Mouse (Mus musculus): Measurements from ENCODE around the gene Olfr680-ps1. TPM values are rescaled to one million over a fixed set of nuclear protein-coding genes. Genes with fewer than 3 reads are reported as not detected.
"Not testable (repeated sequence)": the region's sequence is repeated elsewhere in the genome, so short reads cannot be mapped to it uniquely, and the experiment has no call there.

Olfr680-ps1 gene
- polyA plus RNA-seq (2012; fragmentation: generic; extraction: Trizol) = not detected
- long read RNA-seq, experiment 1 = 0 reads
- long read RNA-seq, experiment 2 = 0 reads

- not testable (repeated sequence) for H3K27me3 ChIP-seq (ENCODE audit: control insufficient read depth, insufficient read depth, insufficient read length); H3K79me3 ChIP-seq (ENCODE audit: low read depth); H3K4me3 ChIP-seq (ENCODE audit: insufficient read depth, poor library complexity, severe bottlenecking); H3ac ChIP-seq (ENCODE audit: control insufficient read depth, insufficient read length, low read depth); H3K79me2 ChIP-seq (ENCODE audit: control insufficient read depth, insufficient read depth); H3K36me3 ChIP-seq (ENCODE audit: control insufficient read depth, insufficient read depth)
Observed at GRCm38 (mm10) chr7:105092717-105093116, at the start of gene Olfr680-ps1. Olfr680-ps1 (minus strand) TSS chr7:105092817.

GRCm38 (mm10) chr7:105141275-105141674, 48.7 kb upstream of the Olfr680-ps1 start:
- Histone ChIP-seq H3K36me3 (ENCODE audit: control insufficient read depth, insufficient read depth) (no peaks in the 10 kb centered on the region), H3ac (ENCODE audit: control insufficient read depth, insufficient read length, low read depth) (no peak overlapping the region), H3K27me3 (ENCODE audit: control insufficient read depth, insufficient read depth, insufficient read length) (no peaks in the 10 kb centered on the region), H3K79me2 (ENCODE audit: control insufficient read depth, insufficient read depth) (no peaks in the 10 kb centered on the region), H3K79me3 (ENCODE audit: low read depth) (no peaks in the 10 kb centered on the region), H3K4me3 (ENCODE audit: insufficient read depth, poor library complexity, severe bottlenecking) (no peak overlapping the region)
- TF ChIP-seq MAX (IDR thresholded peaks at IDR 0.05) (no peak), MYOD1 (IDR thresholded peaks at IDR 0.05; ENCODE audit: control insufficient read depth, insufficient read length, low read depth) (no peak), MYOG (IDR thresholded peaks at IDR 0.05; ENCODE audit: control insufficient read depth, extremely low read depth, insufficient read length) (no peak), USF1 (IDR thresholded peaks at IDR 0.05; ENCODE audit: low read depth) (no peak), CTCF (IDR thresholded peaks at IDR 0.05; ENCODE audit: control insufficient read depth, insufficient read depth, insufficient read length) (no peak), FOSL1 (IDR thresholded peaks at IDR 0.05; ENCODE audit: insufficient read depth, low read length, poor library complexity, severe bottlenecking) (no peak), CEBPB (IDR thresholded peaks at IDR 0.05; ENCODE audit: low read depth) (no peak)

- Histone ChIP-seq H3K79me3 (ENCODE audit: low read depth) (no peaks in the 10 kb centered on the region), H3ac (ENCODE audit: control insufficient read depth, insufficient read length, low read depth) (no peak within 1 kb of the TSS), H3K27me3 (ENCODE audit: control insufficient read depth, insufficient read depth, insufficient read length) (no peaks in the 10 kb centered on the region), H3K36me3 (ENCODE audit: control insufficient read depth, insufficient read depth) (no peaks in the 10 kb centered on the region), H3K4me3 (ENCODE audit: insufficient read depth, poor library complexity, severe bottlenecking) (no peak within 1 kb of the TSS), H3K79me2 (ENCODE audit: control insufficient read depth, insufficient read depth) (no peaks in the 10 kb centered on the region)
- TF ChIP-seq MYOD1 (IDR thresholded peaks at IDR 0.05; ENCODE audit: control insufficient read depth, insufficient read length, low read depth) (no peak), FOSL1 (IDR thresholded peaks at IDR 0.05; ENCODE audit: insufficient read depth, low read length, poor library complexity, severe bottlenecking) (no peak), CEBPB (IDR thresholded peaks at IDR 0.05; ENCODE audit: low read depth) (no peak), CTCF (IDR thresholded peaks at IDR 0.05; ENCODE audit: control insufficient read depth, insufficient read depth, insufficient read length) (no peak), USF1 (IDR thresholded peaks at IDR 0.05; ENCODE audit: low read depth) (no peak), MAX (IDR thresholded peaks at IDR 0.05) (no peak)
Observed at GRCm38 (mm10) chr7:105116536-105116935, 23.9 kb upstream of the Olfr680-ps1 start, which contains the start of gene Olfr681. Olfr681 (plus strand) TSS chr7:105116836.

- Histone ChIP-seq H3ac (ENCODE audit: control insufficient read depth, insufficient read length, low read depth) (no peak within 1 kb of the TSS), H3K36me3 (ENCODE audit: control insufficient read depth, insufficient read depth) (no peaks in the 10 kb centered on the region), H3K4me3 (ENCODE audit: insufficient read depth, poor library complexity, severe bottlenecking) (no peak within 1 kb of the TSS), H3K27me3 (ENCODE audit: control insufficient read depth, insufficient read depth, insufficient read length) (no peaks in the 10 kb centered on the region), H3K79me2 (ENCODE audit: control insufficient read depth, insufficient read depth) (no peaks in the 10 kb centered on the region), H3K79me3 (ENCODE audit: low read depth) (no peaks in the 10 kb centered on the region)
- no peak for TF ChIP-seq MYOG (IDR thresholded peaks at IDR 0.05; ENCODE audit: control insufficient read depth, extremely low read depth, insufficient read length)
- no peak for TF ChIP-seq MAX (IDR thresholded peaks at IDR 0.05)
- TF ChIP-seq USF1 (IDR thresholded peaks at IDR 0.05; ENCODE audit: low read depth) = no peak
- TF ChIP-seq CEBPB (IDR thresholded peaks at IDR 0.05; ENCODE audit: low read depth) = no peak
- no peak for TF ChIP-seq MYOD1 (IDR thresholded peaks at IDR 0.05; ENCODE audit: control insufficient read depth, insufficient read length, low read depth)
- no peak for TF ChIP-seq FOSL1 (IDR thresholded peaks at IDR 0.05; ENCODE audit: insufficient read depth, low read length, poor library complexity, severe bottlenecking)
- no peak for TF ChIP-seq CTCF (IDR thresholded peaks at IDR 0.05; ENCODE audit: control insufficient read depth, insufficient read depth, insufficient read length)
Observed at GRCm38 (mm10) chr7:105080905-105081304, 11.7 kb downstream of the Olfr680-ps1 start, which contains the start of gene Olfr679. Olfr679 (plus strand) TSS chr7:105081205.

GRCm38 (mm10) chr7:105064175-105064574, 28.4 kb downstream of the Olfr680-ps1 start, which contains the start of gene Olfr678:
Olfr678 (plus strand) TSS chr7:105064475.
- H3K79me2 ChIP-seq (ENCODE audit: control insufficient read depth, insufficient read depth) = no peaks in the 10 kb centered on the region
- H3K4me3 ChIP-seq (ENCODE audit: insufficient read depth, poor library complexity, severe bottlenecking) = no peak within 1 kb of the TSS
- H3ac ChIP-seq (ENCODE audit: control insufficient read depth, insufficient read length, low read depth) = no peak within 1 kb of the TSS
- H3K79me3 ChIP-seq (ENCODE audit: low read depth) = no peaks in the 10 kb centered on the region
- H3K36me3 ChIP-seq (ENCODE audit: control insufficient read depth, insufficient read depth) = no peaks in the 10 kb centered on the region
- TF ChIP-seq MYOG (IDR thresholded peaks at IDR 0.05; ENCODE audit: control insufficient read depth, extremely low read depth, insufficient read length) (no peak), USF1 (IDR thresholded peaks at IDR 0.05; ENCODE audit: low read depth) (no peak), FOSL1 (IDR thresholded peaks at IDR 0.05; ENCODE audit: insufficient read depth, low read length, poor library complexity, severe bottlenecking) (no peak), CEBPB (IDR thresholded peaks at IDR 0.05; ENCODE audit: low read depth) (no peak), MYOD1 (IDR thresholded peaks at IDR 0.05; ENCODE audit: control insufficient read depth, insufficient read length, low read depth) (no peak), CTCF (IDR thresholded peaks at IDR 0.05; ENCODE audit: control insufficient read depth, insufficient read depth, insufficient read length) (no peak), MAX (IDR thresholded peaks at IDR 0.05) (no peak)
- H3K27me3 ChIP-seq (ENCODE audit: control insufficient read depth, insufficient read depth, insufficient read length) = no peaks in the 10 kb centered on the region

GRCm38 (mm10) chr7:105058951-105059350, 33.7 kb downstream of the Olfr680-ps1 start:
- no peaks in the 10 kb centered on the region for H3K79me3 ChIP-seq (ENCODE audit: low read depth)
- no peak overlapping the region for H3ac ChIP-seq (ENCODE audit: control insufficient read depth, insufficient read length, low read depth)
- no peak for TF ChIP-seq MAX (IDR thresholded peaks at IDR 0.05)
- TF ChIP-seq CEBPB (IDR thresholded peaks at IDR 0.05; ENCODE audit: low read depth) = no peak
- TF ChIP-seq MYOD1 (IDR thresholded peaks at IDR 0.05; ENCODE audit: control insufficient read depth, insufficient read length, low read depth) = no peak
- TF ChIP-seq MYOG (IDR thresholded peaks at IDR 0.05; ENCODE audit: control insufficient read depth, extremely low read depth, insufficient read length) = no peak
- TF ChIP-seq CTCF (IDR thresholded peaks at IDR 0.05; ENCODE audit: control insufficient read depth, insufficient read depth, insufficient read length) = no peak
- TF ChIP-seq FOSL1 (IDR thresholded peaks at IDR 0.05; ENCODE audit: insufficient read depth, low read length, poor library complexity, severe bottlenecking) = no peak
- TF ChIP-seq USF1 (IDR thresholded peaks at IDR 0.05; ENCODE audit: low read depth) = no peak
- H3K36me3 ChIP-seq (ENCODE audit: control insufficient read depth, insufficient read depth) = no peaks in the 10 kb centered on the region
- H3K27me3 ChIP-seq (ENCODE audit: control insufficient read depth, insufficient read depth, insufficient read length) = no peaks in the 10 kb centered on the region
- H3K79me2 ChIP-seq (ENCODE audit: control insufficient read depth, insufficient read depth) = no peaks in the 10 kb centered on the region
- no peak overlapping the region for H3K4me3 ChIP-seq (ENCODE audit: insufficient read depth, poor library complexity, severe bottlenecking)

Other genes with a start within 250 kb of the Olfr680-ps1 start
- 0.77 TPM for gene Usp17la, start 235.8 kb downstream of the Olfr680-ps1 start, polyA plus RNA-seq (2012; fragmentation: generic; extraction: Trizol)
- not detected for gene Olfr665, start 214.8 kb downstream of the Olfr680-ps1 start, polyA plus RNA-seq (2012; fragmentation: generic; extraction: Trizol)
- not detected for gene Olfr666, start 196.9 kb downstream of the Olfr680-ps1 start, polyA plus RNA-seq (2012; fragmentation: generic; extraction: Trizol)
- not detected for gene Olfr667, start 171.3 kb downstream of the Olfr680-ps1 start, polyA plus RNA-seq (2012; fragmentation: generic; extraction: Trizol)
- gene Olfr668, start 164.8 kb downstream of the Olfr680-ps1 start, polyA plus RNA-seq (2012; fragmentation: generic; extraction: Trizol) = not detected
- gene Olfr669, start 158.6 kb downstream of the Olfr680-ps1 start, polyA plus RNA-seq (2012; fragmentation: generic; extraction: Trizol) = not detected
- not detected for gene Olfr670, start 130.2 kb downstream of the Olfr680-ps1 start, polyA plus RNA-seq (2012; fragmentation: generic; extraction: Trizol)
- not detected for gene Olfr671, start 113.7 kb downstream of the Olfr680-ps1 start, polyA plus RNA-seq (2012; fragmentation: generic; extraction: Trizol)
- gene Olfr672, start 90.8 kb downstream of the Olfr680-ps1 start, polyA plus RNA-seq (2012; fragmentation: generic; extraction: Trizol) = not detected
- gene Olfr675, start 64.4 kb downstream of the Olfr680-ps1 start, polyA plus RNA-seq (2012; fragmentation: generic; extraction: Trizol) = not detected
- not detected for gene Olfr676, start 60.1 kb downstream of the Olfr680-ps1 start, polyA plus RNA-seq (2012; fragmentation: generic; extraction: Trizol)
- gene Olfr677, start 41.4 kb downstream of the Olfr680-ps1 start, polyA plus RNA-seq (2012; fragmentation: generic; extraction: Trizol) = not detected
- gene Olfr678, start 28.3 kb downstream of the Olfr680-ps1 start, polyA plus RNA-seq (2012; fragmentation: generic; extraction: Trizol) = not detected
- gene Olfr679, start 11.6 kb downstream of the Olfr680-ps1 start, polyA plus RNA-seq (2012; fragmentation: generic; extraction: Trizol) = not detected
- not detected for gene Olfr681, start 24.0 kb upstream of the Olfr680-ps1 start, polyA plus RNA-seq (2012; fragmentation: generic; extraction: Trizol)
- gene Olfr683, start 54.2 kb upstream of the Olfr680-ps1 start, polyA plus RNA-seq (2012; fragmentation: generic; extraction: Trizol) = not detected
- not detected for gene Olfr684, start 70.8 kb upstream of the Olfr680-ps1 start, polyA plus RNA-seq (2012; fragmentation: generic; extraction: Trizol)
- gene Olfr685, start 93.2 kb upstream of the Olfr680-ps1 start, polyA plus RNA-seq (2012; fragmentation: generic; extraction: Trizol) = not detected
- gene Olfr686, start 114.7 kb upstream of the Olfr680-ps1 start, polyA plus RNA-seq (2012; fragmentation: generic; extraction: Trizol) = not detected
- not detected for gene Olfr688, start 195.3 kb upstream of the Olfr680-ps1 start, polyA plus RNA-seq (2012; fragmentation: generic; extraction: Trizol)
- not detected for gene Olfr689, start 218.3 kb upstream of the Olfr680-ps1 start, polyA plus RNA-seq (2012; fragmentation: generic; extraction: Trizol)
- not detected for gene Olfr690, start 241.3 kb upstream of the Olfr680-ps1 start, polyA plus RNA-seq (2012; fragmentation: generic; extraction: Trizol)
- gene Olfr691, start 249.5 kb upstream of the Olfr680-ps1 start, polyA plus RNA-seq (2012; fragmentation: generic; extraction: Trizol) = not detected

All from C2C12 (cell line).